Mouse (Mus musculus) B cell, adult 67 days (primary cell): ENCODE measurements around the gene Epha10. TPM values are rescaled to one million over a fixed set of nuclear protein-coding genes. Genes with fewer than 3 reads are reported as not detected.

ENCODE experiments used
- total RNA-seq, 2 experiments: library from RNA; stranded (reverse); gene quantifications; 4 replicates each; pipeline ENCODE4 v1.2.4; 2023

The Epha10 gene
- not detected for total RNA-seq

GRCm38 (mm10) chr4:124880599-124880998, at the start of gene Epha10:
TSS of gene Epha10 (plus strand) at chr4:124880899.

GRCm38 (mm10) chr4:124850261-124850913, 30.3 kb upstream of the Epha10 start, which contains the start of gene Yrdc:
TSS of gene Yrdc (plus strand) at chr4:124850679.

DNA sequence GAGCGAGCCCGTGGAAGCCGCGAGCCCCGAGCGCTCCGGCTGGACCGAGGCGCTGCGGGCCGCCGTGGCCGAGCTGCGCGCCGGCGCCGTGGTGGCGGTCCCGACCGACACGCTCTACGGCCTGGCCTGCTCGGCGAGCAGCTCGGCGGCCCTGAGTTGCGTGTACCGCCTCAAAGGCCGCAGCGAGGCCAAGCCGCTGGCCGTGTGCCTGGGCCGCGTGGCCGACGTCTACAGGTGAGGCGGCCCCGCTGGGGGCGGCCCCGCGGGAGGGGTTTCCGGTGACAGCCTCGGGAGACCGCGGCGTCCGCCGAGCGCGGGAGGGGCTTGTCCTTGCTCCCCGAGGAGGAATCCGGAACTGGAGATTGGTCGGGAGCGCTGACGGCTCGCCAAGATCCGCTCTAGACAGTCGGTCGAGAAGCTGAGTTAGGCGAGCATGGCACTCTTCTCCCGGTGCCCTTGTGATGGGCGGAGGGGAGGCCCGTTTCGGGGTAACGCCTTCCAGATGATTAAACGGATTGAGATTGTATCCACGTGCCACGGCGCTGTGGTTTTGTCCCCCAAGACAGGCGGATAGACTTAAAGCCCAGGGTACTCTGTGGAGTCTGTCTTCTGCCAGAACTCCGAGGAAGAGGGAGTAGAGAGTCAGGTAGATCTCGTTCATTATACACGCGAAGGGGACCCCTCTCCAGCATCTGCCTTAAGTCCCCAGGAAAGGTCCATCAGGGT, 29.6 kb upstream of the Epha10 start, which contains the start of gene 1110065P20Rik:
Gene 1110065P20Rik (minus strand): TSS at position 264 of the 726 bp plus-strand sequence.

GRCm38 (mm10) chr4:124861283-124862188, 19.2 kb upstream of the Epha10 start, which contains the start of gene Maneal:
TSS of gene Maneal (minus strand) at chr4:124862171.

DNA sequence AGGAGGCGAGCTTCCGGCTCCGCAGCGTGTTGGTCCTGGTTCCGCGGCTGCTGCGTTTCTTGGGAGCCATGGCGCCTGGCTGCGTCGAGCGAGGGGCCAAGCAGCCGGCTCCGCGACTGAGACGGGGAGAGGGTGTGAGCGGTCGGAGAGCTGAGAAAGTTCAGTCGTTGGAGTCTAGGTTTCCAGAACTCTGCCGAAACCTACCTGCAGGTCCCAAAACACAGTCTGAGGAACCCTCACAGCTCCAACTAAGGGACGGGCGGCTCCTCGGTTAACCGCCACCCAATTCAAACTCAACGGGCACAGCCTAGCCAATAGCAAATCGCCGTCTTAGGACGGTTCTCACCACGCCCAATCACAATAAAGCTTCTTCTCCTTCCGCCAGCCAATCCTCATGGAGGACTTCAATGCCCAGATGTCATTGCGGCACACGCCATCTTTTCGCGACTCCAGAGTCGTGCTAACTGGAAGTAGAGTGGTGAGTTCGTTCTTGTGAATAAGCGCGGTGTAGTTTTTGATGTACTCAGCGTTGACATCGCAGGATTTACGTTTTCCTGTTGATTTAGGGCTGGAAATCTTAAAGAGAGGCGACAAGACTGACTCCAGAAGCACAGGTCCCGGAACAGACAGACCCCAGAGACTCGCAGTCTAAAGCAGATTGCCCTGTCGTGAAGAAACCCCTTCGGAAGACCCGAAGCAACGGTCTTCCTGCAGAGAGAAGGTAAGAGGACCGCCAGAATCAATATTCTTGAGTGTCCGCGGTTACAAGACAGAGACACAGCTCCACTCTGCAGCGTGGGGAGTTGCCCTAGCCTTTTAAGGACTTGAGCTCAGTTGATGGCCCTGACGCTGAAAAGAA, 56.1 kb downstream of the Epha10 start, which contains the start of gene 9930104L06Rik:
Gene 9930104L06Rik (plus strand): TSS at position 436 of the 859 bp plus-strand sequence.

DNA sequence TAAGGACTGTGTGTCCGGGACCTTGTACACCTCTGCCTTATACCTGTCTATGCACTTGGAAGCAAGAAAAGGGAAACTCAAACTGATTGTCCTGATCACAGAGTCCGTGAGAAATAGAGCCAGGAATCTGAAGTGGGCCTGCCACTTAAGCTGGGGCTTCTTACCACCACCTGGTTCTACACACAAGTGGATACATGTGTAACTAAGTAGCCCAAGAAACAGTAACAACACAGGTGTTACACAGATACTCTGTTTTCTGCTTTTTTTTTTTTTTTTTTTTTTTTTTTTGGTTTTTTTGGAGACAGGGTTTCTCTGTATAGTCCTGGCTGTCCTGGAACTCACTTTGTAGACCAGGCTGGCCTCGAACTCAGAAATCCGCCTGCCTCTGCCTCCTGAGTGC, 58.5 kb downstream of the Epha10 start, which contains the start of gene Cdca8:
Gene Cdca8 (minus strand): TSS at position 101 of the 400 bp plus-strand sequence.

Other genes starting within 250 kb of the Epha10 start
- not detected for gene Pou3f1, start 224.1 kb upstream of the Epha10 start, total RNA-seq
- 10 to 100 TPM; 24.6 to 25.7 TPM for gene Utp11, start 187.3 kb upstream of the Epha10 start, total RNA-seq
- 10 to 100 TPM; 16.2 to 16.3 TPM for gene Fhl3, start 180.2 kb upstream of the Epha10 start, total RNA-seq
- gene Sf3a3, start 166.1 kb upstream of the Epha10 start, total RNA-seq: 10 to 100 TPM; 58.4 to 64.6 TPM
- 10 to 100 TPM; 35.4 to 41.1 TPM for gene Inpp5b, start 139.0 kb upstream of the Epha10 start, total RNA-seq
- 10 to 100 TPM; 41.4 to 41.7 TPM for gene Mtf1, start 78.8 kb upstream of the Epha10 start, total RNA-seq
- 100 to 1,000 TPM; 123 to 124 TPM for gene Yrdc, start 30.2 kb upstream of the Epha10 start, total RNA-seq
- gene 1110065P20Rik, start 29.7 kb upstream of the Epha10 start, total RNA-seq: 10 to 100 TPM; 14.8 to 15.2 TPM
- 1 to 10 TPM in 1 of 2 experiments, under 1 TPM in 1; 0.47 to 1.1 TPM for gene Maneal, start 18.7 kb upstream of the Epha10 start, total RNA-seq
- 10 to 100 TPM; 20.7 to 29.8 TPM for gene 9930104L06Rik, start 56.1 kb downstream of the Epha10 start, total RNA-seq
- gene Cdca8, start 58.4 kb downstream of the Epha10 start, total RNA-seq: 1 to 10 TPM; 3.3 to 5.9 TPM
- not detected for gene Rspo1, start 105.5 kb downstream of the Epha10 start, total RNA-seq
- 10 to 100 TPM; 80.5 to 88.2 TPM for gene Gnl2, start 135.7 kb downstream of the Epha10 start, total RNA-seq
- gene Dnali1, start 184.8 kb downstream of the Epha10 start, total RNA-seq: not detected
- 10 to 100 TPM; 29.6 to 42.9 TPM for gene Snip1, start 185.8 kb downstream of the Epha10 start, total RNA-seq
- gene Meaf6, start 204.2 kb downstream of the Epha10 start, total RNA-seq: 10 to 100 TPM; 49.7 to 59.8 TPM
- gene Zc3h12a, start 246.9 kb downstream of the Epha10 start, total RNA-seq: 100 to 1,000 TPM; 296 to 321 TPM